Mouse (Mus musculus) urinary bladder, postnatal 25 days (tissue): ENCODE results near the gene Gm5129.

Experiments
- DNase-seq: peaks from one replicate; pipeline ENCODE4 v3.0.0; 2022; ENCODE audit warnings: low spot score

The Gm5129 gene

DNA sequence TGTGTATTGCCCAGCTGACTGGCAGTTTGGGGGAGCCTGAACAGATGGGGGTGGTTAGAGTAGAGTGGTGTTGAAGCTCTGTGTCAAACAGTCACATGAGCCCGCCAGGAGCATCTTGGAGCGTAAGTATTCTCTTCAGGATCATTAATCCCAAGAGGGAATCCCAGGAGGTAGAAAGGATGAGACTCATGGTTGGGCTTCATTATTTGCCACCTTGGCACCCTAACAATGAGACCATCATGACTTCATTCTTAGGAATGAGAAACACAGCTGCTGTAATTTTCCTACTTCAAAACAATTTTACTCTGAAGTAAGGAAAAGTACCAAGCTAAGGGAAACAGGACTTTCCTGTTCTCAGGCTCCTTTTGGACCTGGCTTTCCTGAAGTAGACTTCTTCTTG is 10.4 kb downstream of the Gm5129 start:
- DNase-seq, result no peak

DNA sequence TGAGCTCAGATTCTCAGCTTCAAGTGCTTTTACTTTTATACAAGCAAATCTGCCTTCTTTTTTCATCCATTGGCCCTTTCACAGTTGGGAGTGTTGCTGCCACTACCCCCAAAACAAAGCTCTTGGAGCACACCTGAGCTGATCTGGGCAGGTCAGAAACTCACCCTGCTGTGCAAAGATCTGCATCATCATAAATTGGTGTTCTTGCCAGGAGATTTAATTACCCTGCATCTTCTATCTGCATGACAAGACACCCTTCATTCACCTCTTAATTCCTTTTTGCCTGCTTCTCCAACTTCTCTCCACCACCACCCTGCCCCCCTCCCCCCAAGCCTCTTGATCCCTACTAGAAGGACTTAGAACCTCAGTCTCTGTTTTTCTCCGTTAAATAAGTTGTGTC is 14.6 kb downstream of the Gm5129 start:
- no peak for DNase-seq

DNA sequence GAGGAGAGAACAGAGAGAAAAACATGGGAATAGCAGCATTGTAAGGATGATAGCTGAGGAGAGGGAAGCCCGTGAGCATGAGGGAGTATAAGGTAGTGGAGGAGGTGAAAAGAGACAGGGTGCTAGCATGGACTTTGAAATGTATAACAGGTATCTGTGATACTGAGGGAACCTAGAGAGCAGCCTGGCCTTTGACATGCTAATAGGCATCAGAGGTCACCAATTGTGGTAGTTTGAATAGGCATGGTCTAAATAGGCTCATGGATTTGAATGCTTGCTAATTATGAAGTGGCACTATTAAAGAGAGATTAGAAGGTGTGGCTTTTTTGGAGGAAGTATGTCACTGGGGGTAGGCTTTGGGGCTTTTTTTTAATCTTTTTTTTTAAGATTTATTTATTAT is 22.8 kb downstream of the Gm5129 start:
- DNase-seq, result no peak

DNA sequence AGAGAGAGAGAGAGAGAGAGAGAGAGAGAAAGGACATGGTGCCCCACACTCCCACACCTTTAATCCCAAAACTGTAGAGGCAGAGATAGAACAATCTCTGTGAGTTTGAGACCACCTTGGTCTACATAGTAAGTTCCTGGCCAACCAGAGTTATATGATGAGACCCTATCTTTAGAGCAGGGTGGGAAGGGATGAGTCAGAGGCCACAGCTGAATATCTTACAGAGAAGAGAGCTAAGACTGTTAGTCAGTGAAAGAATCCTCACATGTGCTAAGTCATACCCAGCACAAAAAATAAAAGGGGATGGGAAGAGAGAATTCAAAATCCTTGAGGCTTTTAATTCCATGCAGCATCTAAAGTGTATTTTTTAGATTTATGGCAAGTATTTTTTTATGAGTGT is 24.1 kb downstream of the Gm5129 start:
- DNase-seq, result no peak

DNA sequence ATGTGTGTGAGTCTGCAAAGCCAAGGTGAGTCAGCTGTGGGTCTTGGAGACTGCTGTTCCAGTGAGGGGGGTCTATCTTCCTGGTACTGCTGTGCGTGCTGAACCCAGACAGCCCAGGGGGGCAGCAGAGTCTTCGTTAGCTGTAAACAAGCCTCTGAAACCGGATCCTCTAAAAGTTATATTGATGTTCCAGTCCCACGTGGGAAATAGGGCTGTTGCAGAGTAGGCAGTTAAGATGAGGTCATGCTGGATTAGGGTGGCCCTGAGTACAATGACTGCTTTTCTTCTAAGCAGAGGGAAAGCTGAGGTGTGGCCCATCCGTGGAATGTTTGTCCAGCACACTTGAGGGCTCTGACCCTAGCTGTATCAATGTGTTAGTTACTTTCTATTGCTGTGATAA is 27.5 kb downstream of the Gm5129 start:
- DNase-seq, result no peak

DNA sequence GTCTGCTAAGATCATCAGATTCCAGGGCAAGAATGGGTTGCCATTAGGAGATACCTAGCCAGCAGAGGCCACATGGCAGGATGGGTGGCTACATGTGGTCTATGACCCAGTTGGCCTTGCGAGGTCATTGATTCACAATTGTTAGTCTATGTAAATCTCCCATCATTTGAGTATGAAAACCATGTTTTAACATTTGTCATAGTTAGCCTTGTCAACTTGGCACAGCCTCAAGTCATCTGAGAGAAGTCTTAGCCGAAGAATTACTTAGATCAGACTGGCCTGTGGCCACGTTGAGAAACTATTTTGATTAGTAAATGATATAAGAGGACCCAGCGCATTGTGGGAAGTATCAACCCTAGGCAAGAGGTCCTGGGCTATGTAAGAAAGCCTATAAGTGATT is 28.5 kb downstream of the Gm5129 start:
- DNase-seq, result no peak

DNA sequence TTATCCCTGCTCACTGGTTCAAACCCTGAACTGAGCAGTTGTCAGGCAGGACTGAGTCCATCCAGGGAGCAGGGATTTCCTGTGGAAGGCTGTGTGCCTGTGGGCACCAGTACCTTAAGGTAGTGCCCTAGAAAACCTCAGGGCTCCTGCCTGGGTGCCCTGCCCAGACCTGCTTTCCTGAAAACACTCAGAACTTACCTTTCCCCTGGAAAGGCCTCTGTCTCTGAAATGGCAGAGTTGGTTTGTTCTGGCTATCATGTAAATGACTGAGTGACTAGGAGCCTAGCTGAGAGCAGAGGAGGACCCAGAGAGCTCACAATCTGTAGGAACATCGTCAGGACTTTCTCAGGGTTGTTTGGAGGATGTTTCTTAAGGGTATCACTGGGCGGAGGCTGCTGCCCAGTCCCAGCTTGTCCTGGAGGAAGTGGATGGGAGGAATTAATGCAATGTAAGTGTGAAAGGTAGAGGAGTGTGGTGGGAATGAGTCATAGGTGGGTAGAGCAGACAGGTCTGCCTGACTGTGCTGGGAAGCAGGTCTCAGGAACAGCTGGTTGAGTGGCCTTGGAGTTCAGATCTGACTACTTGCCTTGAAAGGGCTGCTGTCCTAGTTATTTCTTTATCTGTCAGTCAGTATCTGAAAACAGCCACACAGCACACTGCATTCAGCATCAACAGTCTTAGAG is 36.1 kb downstream of the Gm5129 start:
- peak; percentile 30 for DNase-seq

DNA sequence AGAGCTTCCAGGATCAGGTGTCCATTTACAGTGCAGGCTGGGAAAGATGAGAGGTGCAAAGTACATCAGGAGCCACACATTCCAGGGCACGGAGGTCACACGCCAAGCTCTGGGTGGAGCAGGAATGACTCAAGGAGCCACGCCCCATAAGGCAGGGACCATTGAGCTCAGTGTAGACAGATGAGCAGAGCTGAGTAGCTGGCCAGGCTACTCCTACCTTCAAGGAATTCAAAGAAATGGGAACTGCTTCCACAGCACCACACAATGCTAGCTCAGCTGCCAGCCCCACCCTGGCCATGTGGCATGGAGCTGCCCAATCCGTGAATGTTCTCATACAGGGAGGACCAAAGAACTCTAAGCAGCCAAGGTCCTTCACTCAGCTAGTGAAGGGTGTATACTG is 37.2 kb downstream of the Gm5129 start:
- DNase-seq, result peak; percentile 30

DNA sequence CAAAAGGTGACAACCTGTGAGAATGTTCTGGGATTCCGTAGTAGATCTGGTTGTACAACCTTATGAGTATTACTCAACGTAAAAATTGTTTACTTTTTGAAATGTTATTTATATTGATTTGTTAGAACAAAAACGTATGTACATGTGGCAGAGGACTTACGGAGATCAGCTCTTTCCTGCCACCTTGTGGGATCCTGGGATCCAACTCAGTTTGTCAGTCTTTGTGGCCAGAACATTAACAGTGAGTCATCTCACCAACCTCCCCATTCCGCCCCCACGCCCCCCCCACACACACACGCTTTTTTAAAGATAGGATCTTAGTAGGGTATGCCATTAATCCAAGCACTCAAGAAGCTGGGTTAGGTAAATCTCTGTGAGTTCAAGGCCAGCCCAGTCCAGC is 47.4 kb downstream of the Gm5129 start:
- no peak for DNase-seq

DNA sequence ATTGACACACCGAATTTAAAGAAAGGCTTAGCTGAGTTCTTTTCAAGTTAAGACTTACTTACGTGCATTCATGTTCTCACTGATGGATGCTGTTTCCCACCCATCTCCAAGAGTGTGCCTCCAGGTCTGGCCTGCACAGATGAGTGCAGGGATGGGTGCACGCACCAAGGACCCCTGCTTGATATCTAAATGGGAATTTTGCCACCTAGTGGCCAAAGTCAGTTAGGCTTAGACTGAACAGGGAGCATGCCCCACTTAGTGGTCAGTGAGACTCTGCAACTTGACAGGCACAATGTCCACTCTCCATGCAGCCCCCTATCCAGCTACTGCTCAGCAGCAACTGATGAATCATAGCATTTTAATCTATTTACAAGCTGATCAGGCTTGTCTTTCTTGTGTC is 48.1 kb downstream of the Gm5129 start:
- DNase-seq, result no peak
